Mouse (Mus musculus): ENCODE measurements around the gene Btrc. TPM values are rescaled to one million over a fixed set of nuclear protein-coding genes. Genes with fewer than 3 reads are reported as not detected.

The Btrc gene
- total and polyA plus RNA-seq, 3 experiments, result 11.0 to 20.7 (median 14.0) TPM

DNA sequence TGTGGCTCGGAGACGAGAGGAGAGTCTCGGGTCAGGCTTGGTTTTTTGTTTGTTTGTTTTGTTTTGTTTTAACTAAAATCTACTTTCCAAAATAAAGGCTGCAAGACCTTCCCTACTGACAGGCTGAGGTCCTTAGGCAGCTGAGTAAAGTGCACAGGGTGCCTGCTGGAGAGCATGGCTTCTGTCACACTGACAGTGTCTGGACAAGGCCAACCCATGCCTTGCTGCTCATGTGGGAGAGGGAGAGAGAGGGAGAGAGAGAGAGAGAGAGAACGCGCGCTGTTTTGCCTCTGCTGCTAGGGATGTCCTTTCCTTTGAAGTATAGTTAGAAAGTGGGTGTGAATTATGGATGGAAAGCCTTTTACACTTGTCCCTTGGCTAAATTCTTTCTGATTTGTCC is 168.0 kb downstream of the Btrc start:
- DNase-seq (ENCODE audit: extremely low read depth), result no peak
- dilution Hi-C loops (cut with MboI; ENCODE audit: extremely low pct_ligation_motif_present, extremely low pct_unique_long_range_greater_than_20kb, low sequenced_read_pairs) (no loop called here), in situ Hi-C loops (cut with MboI; ENCODE audit: low pct_ligation_motif_present, low pct_unique_long_range_greater_than_20kb, low sequenced_read_pairs) (no loop called here)
- Histone ChIP-seq H3K4me1 (ENCODE audit: control insufficient read depth in 1 of 2, insufficient read depth in 2 of 2) (peaks cover 0 to 27% of the 10 kb centered on the region in 2 experiments; a peak in 3 of 4 replicates), H3K9ac (ENCODE audit: insufficient read depth, low read depth) (no peak overlapping the region), H3K4me3 (replicated peaks in 1 of 3; ENCODE audit: low read depth in 2 of 3, low read length in 2 of 3, poor library complexity in 1 of 3) (no peak overlapping the region), H3K4me2 (ENCODE audit: insufficient read depth, low read depth, poor library complexity, severe bottlenecking) (no peak overlapping the region), H3K27ac (ENCODE audit: insufficient read depth, low read depth) (no peak overlapping the region), H3K9me3 (replicated peaks; ENCODE audit: low read length) (no peaks in the 10 kb centered on the region), H3K36me3 (replicated peaks in 1 of 2; ENCODE audit: control insufficient read depth in 1 of 2, insufficient read depth in 1 of 2, low read length in 1 of 2) (peaks cover 15 to 42% of the 10 kb centered on the region in 2 experiments), H3K79me2 (replicated peaks; ENCODE audit: control insufficient read depth, extremely low read depth, insufficient read depth, poor library complexity, severe bottlenecking) (no peaks in the 10 kb centered on the region), H3K27me3 (replicated peaks) (no peaks in the 10 kb centered on the region)
- no peak for TF ChIP-seq MEF2A (IDR thresholded peaks at IDR 0.05; ENCODE audit: borderline replicate concordance, low read depth, low read length)
- no peak for TF ChIP-seq CHD2 (IDR thresholded peaks at IDR 0.05; ENCODE audit: low read length)
- no peak for TF ChIP-seq BHLHE40 (IDR thresholded peaks at IDR 0.05; ENCODE audit: low read depth, low read length)
- no peak for TF ChIP-seq EP300 (IDR thresholded peaks at IDR 0.05; ENCODE audit: low read length)
- no peak for TF ChIP-seq RCOR1 (conservative IDR thresholded peaks at IDR 0.05; ENCODE audit: low read depth, low read length)
- TF ChIP-seq SIN3A (IDR thresholded peaks at IDR 0.05; ENCODE audit: low read length), result no peak
- TF ChIP-seq MXI1 (IDR thresholded peaks at IDR 0.05; ENCODE audit: low read depth, low read length), result no peak

DNA sequence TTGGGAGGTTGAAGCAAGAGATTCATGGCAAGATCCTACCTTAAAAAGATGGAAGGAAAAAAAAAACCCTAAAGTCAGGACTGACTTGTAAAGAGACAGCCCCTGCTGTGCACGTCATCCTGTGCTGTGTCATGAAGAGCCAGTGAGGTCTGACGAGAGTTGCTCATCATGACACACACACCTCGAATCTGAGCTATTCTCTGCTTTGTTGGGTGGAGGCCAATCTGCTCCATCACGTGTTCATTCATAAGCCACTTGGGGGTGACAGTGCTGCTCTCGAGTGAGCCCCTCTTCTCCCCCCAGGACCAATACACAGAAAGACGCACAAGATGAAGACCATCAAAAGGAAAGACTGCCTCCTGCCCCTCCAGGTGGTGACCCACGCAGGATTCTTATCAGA is 170.1 kb downstream of the Btrc start:
- Histone ChIP-seq H3K4me1 (ENCODE audit: control insufficient read depth in 1 of 2, insufficient read depth in 2 of 2) (peaks cover 0 to 7% of the 10 kb centered on the region in 2 experiments; a peak in 3 of 4 replicates), H3K4me2 (ENCODE audit: insufficient read depth, low read depth, poor library complexity, severe bottlenecking) (no peak overlapping the region), H3K27me3 (replicated peaks) (no peaks in the 10 kb centered on the region), H3K9me3 (replicated peaks; ENCODE audit: low read length) (no peaks in the 10 kb centered on the region), H3K9ac (ENCODE audit: insufficient read depth, low read depth) (no peak overlapping the region), H3K27ac (ENCODE audit: insufficient read depth, low read depth) (no peak overlapping the region), H3K4me3 (replicated peaks in 1 of 3; ENCODE audit: low read depth in 2 of 3, low read length in 2 of 3, poor library complexity in 1 of 3) (no peak overlapping the region), H3K36me3 (replicated peaks in 1 of 2; ENCODE audit: control insufficient read depth in 1 of 2, insufficient read depth in 1 of 2, low read length in 1 of 2) (peaks cover 5 to 23% of the 10 kb centered on the region in 2 experiments), H3K79me2 (replicated peaks; ENCODE audit: control insufficient read depth, extremely low read depth, insufficient read depth, poor library complexity, severe bottlenecking) (no peaks in the 10 kb centered on the region)
- in situ Hi-C loops (cut with MboI; ENCODE audit: low pct_ligation_motif_present, low pct_unique_long_range_greater_than_20kb, low sequenced_read_pairs), result no loop called here
- dilution Hi-C loops (cut with MboI; ENCODE audit: extremely low pct_ligation_motif_present, extremely low pct_unique_long_range_greater_than_20kb, low sequenced_read_pairs), result no loop called here
- no peak for DNase-seq (ENCODE audit: extremely low read depth)
- TF ChIP-seq CHD2 (IDR thresholded peaks at IDR 0.05; ENCODE audit: low read length) (no peak), JUND (conservative IDR thresholded peaks at IDR 0.05; ENCODE audit: low read depth, low read length) (no peak), IRF4 (IDR thresholded peaks at IDR 0.05; ENCODE audit: low read depth, low read length) (no peak), MAX (IDR thresholded peaks at IDR 0.05; ENCODE audit: low read length) (no peak)

DNA sequence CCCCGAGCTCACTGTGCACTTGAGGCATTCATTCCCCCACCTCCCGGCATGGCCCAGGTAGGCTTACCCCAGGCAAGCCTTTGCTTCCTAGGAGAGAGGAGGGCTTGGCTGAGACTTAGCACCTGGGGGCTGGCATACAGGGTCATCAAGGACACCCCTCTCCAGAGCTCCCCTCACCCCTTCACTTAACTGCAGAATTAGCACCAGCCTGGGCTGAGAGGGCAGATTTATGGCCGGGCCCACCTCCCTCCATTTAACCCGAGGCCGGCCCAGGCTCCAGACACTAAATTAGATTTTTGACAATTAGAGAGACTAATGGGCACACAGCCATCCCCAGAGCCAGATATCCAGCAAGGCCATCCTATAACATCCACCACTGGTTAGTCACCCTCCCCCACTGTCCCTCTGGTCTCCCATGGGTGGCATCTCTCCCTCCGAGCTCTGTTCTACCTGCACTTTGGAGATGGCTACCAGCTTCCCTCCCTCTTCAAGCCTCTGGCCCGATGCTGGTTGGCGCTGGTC is 171.7 kb downstream of the Btrc start:
- Histone ChIP-seq H3K79me2 (replicated peaks; ENCODE audit: control insufficient read depth, extremely low read depth, insufficient read depth, poor library complexity, severe bottlenecking) (no peaks in the 10 kb centered on the region), H3K9ac (ENCODE audit: insufficient read depth, low read depth) (no peak overlapping the region), H3K4me1 (ENCODE audit: control insufficient read depth in 1 of 2, insufficient read depth in 2 of 2) (no peaks in the 10 kb centered on the region; a peak in 1 of 4 replicates), H3K36me3 (replicated peaks in 1 of 2; ENCODE audit: control insufficient read depth in 1 of 2, insufficient read depth in 1 of 2, low read length in 1 of 2) (peaks cover 0 to 6% of the 10 kb centered on the region in 2 experiments), H3K27me3 (replicated peaks) (peaks cover 3% of the 10 kb centered on the region), H3K27ac (ENCODE audit: insufficient read depth, low read depth) (no peak overlapping the region), H3K4me2 (ENCODE audit: insufficient read depth, low read depth, poor library complexity, severe bottlenecking) (no peak overlapping the region), H3K9me3 (replicated peaks; ENCODE audit: low read length) (no peaks in the 10 kb centered on the region), H3K4me3 (replicated peaks in 1 of 3; ENCODE audit: low read depth in 2 of 3, low read length in 2 of 3, poor library complexity in 1 of 3) (no peak overlapping the region)
- in situ Hi-C loops (cut with MboI; ENCODE audit: low pct_ligation_motif_present, low pct_unique_long_range_greater_than_20kb, low sequenced_read_pairs), result no loop called here
- dilution Hi-C loops (cut with MboI; ENCODE audit: extremely low pct_ligation_motif_present, extremely low pct_unique_long_range_greater_than_20kb, low sequenced_read_pairs), result no loop called here
- TF ChIP-seq POLR2AphosphoS2 (IDR thresholded peaks at IDR 0.05; ENCODE audit: low read depth, low read length) (no peak), ETS1 (conservative IDR thresholded peaks at IDR 0.05; ENCODE audit: low read depth, low read length) (no peak), ZMIZ1 (IDR thresholded peaks at IDR 0.05; ENCODE audit: low read depth, low read length) (no peak), RCOR1 (conservative IDR thresholded peaks at IDR 0.05; ENCODE audit: low read depth, low read length) (no peak), ZKSCAN1 (IDR thresholded peaks at IDR 0.05; ENCODE audit: borderline replicate concordance, low read depth, low read length) (no peak), NELFE (IDR thresholded peaks at IDR 0.05; ENCODE audit: low read depth, low read length) (no peak), SIN3A (IDR thresholded peaks at IDR 0.05; ENCODE audit: low read length) (no peak), MXI1 (IDR thresholded peaks at IDR 0.05; ENCODE audit: low read depth, low read length) (no peak), MAFK (IDR thresholded peaks at IDR 0.05; ENCODE audit: insufficient replicate concordance, low read length) (no peak), BHLHE40 (IDR thresholded peaks at IDR 0.05; ENCODE audit: low read depth, low read length) (no peak)
- DNase-seq (ENCODE audit: extremely low read depth), result no peak

All from CH12.LX (cell line).